Mouse (Mus musculus) forebrain, embryonic 16.5 days (tissue): ENCODE data around the gene Aatk. TPM values are rescaled to one million over a fixed set of nuclear protein-coding genes. Genes with fewer than 3 reads are reported as not detected.

Source experiments
- ATAC-seq: fragments of 200-750 bp; cut with Nextera tagmentation; 2 replicates; pipeline ENCODE4 v1.8.0; 2017; ENCODE audit warnings: mild to moderate bottlenecking, moderate library complexity
- H3K27ac ChIP-seq: fragments of 300-500 bp; sonication (generic); 2 replicates; pipeline ENCODE4 v1.5.1; 2014; ENCODE audit warnings: low read length, control low read depth
- H3K27me3 ChIP-seq: fragments of 300-500 bp; sonication (generic); replicated peaks from 2 replicates; pipeline ENCODE4 v1.6.1; 2014; ENCODE audit warnings: low read length; ENCODE audit not compliant: control insufficient read depth, insufficient read depth
- H3K36me3 ChIP-seq: fragments of 300-500 bp; sonication (generic); 2 replicates; pipeline ENCODE4 v1.6.1; 2014; ENCODE audit not compliant: control insufficient read depth, insufficient read depth
- H3K4me1 ChIP-seq: fragments of 300-500 bp; sonication (generic); replicated peaks from 2 replicates; pipeline ENCODE4 v1.6.1; 2014; ENCODE audit warnings: low read length; ENCODE audit not compliant: control insufficient read depth, insufficient read depth
- H3K4me2 ChIP-seq: fragments of 300-500 bp; sonication (generic); 2 replicates; pipeline ENCODE4 v1.6.1; 2014; ENCODE audit warnings: mild to moderate bottlenecking, low read length, control low read depth
- H3K4me3 ChIP-seq: fragments of 300-500 bp; sonication (generic); replicated peaks from 2 replicates; pipeline ENCODE4 v1.5.1; 2014; ENCODE audit warnings: mild to moderate bottlenecking, low read length, control low read depth
- H3K9ac ChIP-seq: fragments of 300-500 bp; sonication (generic); replicated peaks from 2 replicates; pipeline ENCODE4 v1.6.1; 2014; ENCODE audit warnings: low read depth, low read length, control low read depth
- H3K9me3 ChIP-seq: fragments of 300-500 bp; sonication (generic); 2 replicates; pipeline ENCODE4 v1.6.1; 2016; ENCODE audit warnings: low read length; ENCODE audit not compliant: control insufficient read depth
- WGBS: fragments of 180-500 bp; shearing (Covaris S2); extraction: QIAGEN DNeasy Blood & Tissue Kit; methylation state at CpG from one replicate; pipeline ENCODE4 v1.1.7; 2014; 5-methylcytosine and 5-hydroxymethylcytosine counted together
- polyA plus RNA-seq: library from polyadenylated mRNA; unstranded; fragments of >200 nt; fragmentation: Nextera tagmentation; extraction: Ambion mirVana; gene quantifications from 2 replicates; pipeline ENCODE4 v1.2.1, GENCODE M21; 2015

Gene Aatk
- polyA plus RNA-seq, 1 experiment from 2014 or later: 28.1 TPM

DNA sequence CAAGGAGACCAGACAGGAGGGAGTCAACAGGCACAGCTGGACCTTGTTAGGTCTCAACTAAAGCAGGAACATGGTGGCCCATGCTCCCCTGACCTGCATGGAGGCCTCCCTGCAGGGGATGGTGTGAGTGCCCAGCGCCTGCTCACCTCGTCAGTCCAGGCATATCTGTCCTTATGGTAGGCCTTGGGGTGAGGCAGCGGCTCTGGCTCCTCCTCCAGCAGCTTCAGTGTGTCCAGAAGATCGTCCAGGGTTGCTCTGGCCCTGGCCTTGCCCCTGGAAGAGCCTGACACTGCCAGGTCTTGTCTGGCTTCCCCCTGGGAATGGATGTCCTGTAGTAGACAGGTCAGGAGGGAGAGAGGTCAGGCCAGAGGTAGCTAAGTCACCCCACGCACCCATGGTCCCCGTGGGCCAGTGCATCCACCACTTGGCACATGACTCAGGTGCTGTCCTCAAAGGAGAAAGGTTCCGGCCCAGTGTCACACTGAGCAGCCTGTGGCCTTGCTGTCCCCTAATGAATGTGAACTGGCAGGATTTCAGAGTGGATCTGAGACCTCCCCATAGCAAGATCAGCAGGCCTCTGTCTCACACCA lies 24.9 kb upstream of the Aatk start:
- peaks cover 21% of the 10 kb centered on the region for H3K36me3 ChIP-seq
- no peaks in the 10 kb centered on the region for H3K27me3 ChIP-seq
- no peaks in the 10 kb centered on the region for H3K9me3 ChIP-seq
- H3K9ac ChIP-seq: no peak overlapping the region
- no peak overlapping the region for H3K4me2 ChIP-seq
- no peak for ATAC-seq
- no peak overlapping the region for H3K4me3 ChIP-seq
- no peaks in the 10 kb centered on the region for H3K4me1 ChIP-seq
- WGBS: 89% methylated on average over 7 of the region's 7 CpGs
- H3K27ac ChIP-seq: no peak overlapping the region

DNA sequence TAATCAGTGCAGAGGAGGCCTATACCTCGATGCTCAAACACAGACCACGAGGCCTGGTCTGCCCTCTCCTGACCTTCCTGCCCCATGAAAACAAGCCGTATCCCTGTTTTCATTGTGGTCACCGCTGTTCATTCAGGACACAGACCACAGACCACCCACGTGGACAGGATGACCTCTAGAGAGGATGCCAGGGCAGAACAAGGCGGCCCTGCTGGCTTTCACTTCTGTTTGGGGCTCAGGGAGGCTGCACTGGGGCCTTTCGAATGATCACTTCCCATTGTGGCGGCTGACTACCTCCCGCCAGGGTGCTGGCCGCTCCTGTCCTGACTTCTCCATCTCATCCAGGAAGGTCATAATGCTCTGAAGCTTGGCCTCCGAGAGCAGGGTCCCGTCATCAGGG lies 24.1 kb upstream of the Aatk start:
- Histone ChIP-seq H3K4me2 (no peak overlapping the region), H3K27ac (no peak overlapping the region), H3K9me3 (no peaks in the 10 kb centered on the region), H3K36me3 (peaks cover 17% of the 10 kb centered on the region), H3K27me3 (no peaks in the 10 kb centered on the region), H3K9ac (no peak overlapping the region), H3K4me3 (no peak overlapping the region), H3K4me1 (no peaks in the 10 kb centered on the region)
- no peak for ATAC-seq
- WGBS: 69% methylated on average over 12 of the region's 12 CpGs

DNA sequence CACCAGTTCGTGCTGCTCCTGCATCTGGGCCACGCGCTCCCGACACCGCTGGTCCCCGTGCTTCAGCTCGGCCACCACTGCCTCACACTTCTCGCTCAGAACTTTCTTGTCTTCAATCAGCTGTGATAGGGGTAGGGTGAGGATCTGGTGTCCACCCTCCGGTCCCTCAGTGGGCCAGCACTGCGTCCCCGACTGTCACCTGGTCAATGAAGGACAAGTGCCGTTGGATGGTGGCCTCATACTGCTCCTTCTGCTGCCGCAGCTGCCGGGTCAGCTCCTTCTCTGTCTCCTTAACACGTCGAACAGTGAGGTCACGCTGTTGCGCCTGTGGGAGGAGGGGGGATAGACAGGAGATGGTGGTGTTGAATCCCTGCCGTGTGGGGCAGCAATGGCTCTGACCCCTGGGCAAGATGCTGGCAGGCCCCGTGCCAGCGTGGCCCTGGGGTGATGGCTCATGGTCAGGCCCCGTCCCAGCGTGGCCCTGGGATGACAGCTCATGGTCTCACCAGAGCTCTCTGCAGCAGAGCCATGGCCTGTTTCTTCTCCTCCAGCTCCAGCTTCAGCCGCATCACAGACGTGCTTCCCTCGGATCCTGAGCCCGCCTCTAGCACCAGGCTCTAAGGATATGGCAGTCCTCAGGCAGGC lies 23.4 kb upstream of the Aatk start:
- ATAC-seq: no peak
- H3K9me3 ChIP-seq: no peaks in the 10 kb centered on the region
- no peak overlapping the region for H3K4me3 ChIP-seq
- peaks cover 14% of the 10 kb centered on the region for H3K36me3 ChIP-seq
- H3K27ac ChIP-seq: no peak overlapping the region
- no peak overlapping the region for H3K4me2 ChIP-seq
- H3K9ac ChIP-seq: no peak overlapping the region
- 91% methylated on average over 27 of the region's 27 CpGs for WGBS
- H3K4me1 ChIP-seq: no peaks in the 10 kb centered on the region
- no peaks in the 10 kb centered on the region for H3K27me3 ChIP-seq

DNA sequence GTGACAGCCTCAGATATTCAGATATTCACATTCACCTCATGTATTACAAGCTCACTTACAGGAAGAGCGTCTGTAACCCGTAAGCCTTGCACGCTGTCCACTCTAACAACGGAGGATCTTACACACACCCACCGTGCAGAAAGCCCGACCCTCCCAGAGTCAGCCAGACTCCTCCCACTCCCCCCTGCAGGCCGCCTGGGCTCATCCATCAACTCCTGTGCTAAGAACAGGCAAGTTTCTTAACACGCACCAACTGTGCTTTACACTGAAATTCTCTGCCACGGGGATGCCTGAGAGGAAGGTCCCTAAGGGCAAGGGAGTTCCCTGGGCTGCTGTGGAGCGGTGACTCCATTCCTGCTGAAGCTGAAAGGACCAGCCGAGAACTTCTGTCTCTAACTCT lies 22.3 kb upstream of the Aatk start:
- Histone ChIP-seq H3K9me3 (no peaks in the 10 kb centered on the region), H3K27ac (no peak overlapping the region), H3K4me1 (no peaks in the 10 kb centered on the region), H3K4me2 (no peak overlapping the region), H3K36me3 (peaks cover 14% of the 10 kb centered on the region), H3K27me3 (no peaks in the 10 kb centered on the region), H3K4me3 (no peak overlapping the region), H3K9ac (no peak overlapping the region)
- WGBS: 61% methylated on average over 11 of the region's 11 CpGs
- no peak for ATAC-seq

DNA sequence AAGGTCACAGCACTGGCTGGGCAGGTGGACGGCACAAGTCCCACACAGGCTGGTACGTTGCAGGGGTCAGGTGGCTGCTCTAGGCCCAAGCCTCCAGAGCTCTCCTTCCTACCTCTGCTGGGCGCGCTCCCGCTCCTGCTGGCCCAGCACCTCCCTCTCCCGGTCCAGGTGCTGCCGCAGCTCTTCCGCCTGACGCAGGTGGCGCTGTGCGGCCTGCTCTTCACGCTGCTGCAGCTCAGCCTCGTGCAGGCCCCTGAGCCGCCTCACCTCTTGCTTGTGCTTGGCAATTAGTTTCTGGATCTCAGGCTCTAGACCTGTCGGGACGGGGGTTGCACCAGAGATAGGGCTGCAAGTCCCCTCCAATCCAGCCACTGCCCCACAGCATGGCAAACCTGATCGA lies 20.9 kb upstream of the Aatk start:
- Histone ChIP-seq H3K9ac (no peak overlapping the region), H3K27me3 (no peaks in the 10 kb centered on the region), H3K36me3 (peaks cover 12% of the 10 kb centered on the region), H3K4me2 (no peak overlapping the region), H3K4me3 (no peak overlapping the region), H3K9me3 (no peaks in the 10 kb centered on the region), H3K4me1 (no peaks in the 10 kb centered on the region), H3K27ac (no peak overlapping the region)
- no peak for ATAC-seq
- 51% methylated on average over 17 of the region's 17 CpGs for WGBS

DNA sequence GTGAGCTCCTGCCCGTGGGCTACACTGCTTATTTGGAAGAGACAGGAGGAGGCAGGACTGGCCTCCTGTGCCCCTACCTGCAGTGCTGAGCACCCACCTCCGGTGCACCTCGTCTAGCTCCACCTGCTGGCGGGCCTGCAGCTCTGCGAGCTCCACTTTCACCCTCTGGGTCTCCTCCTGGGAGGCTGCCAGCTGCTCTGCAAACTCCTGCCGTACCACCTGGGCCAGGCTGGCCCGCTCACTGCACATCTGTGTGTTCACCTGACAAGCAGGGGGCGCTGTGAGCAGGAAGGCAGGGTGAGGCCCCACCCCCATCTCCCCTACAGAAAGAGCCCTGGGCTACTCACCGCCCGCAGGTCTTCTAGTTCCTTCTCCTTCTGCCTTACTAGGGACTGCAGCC lies 18.3 kb upstream of the Aatk start:
- H3K27me3 ChIP-seq: no peaks in the 10 kb centered on the region
- no peaks in the 10 kb centered on the region for H3K9me3 ChIP-seq
- H3K36me3 ChIP-seq: peaks cover 8% of the 10 kb centered on the region; the same call in 1 of the 2 replicates
- no peaks in the 10 kb centered on the region for H3K4me1 ChIP-seq
- no peak overlapping the region for H3K4me2 ChIP-seq
- ATAC-seq: no peak
- H3K9ac ChIP-seq: no peak overlapping the region
- no peak overlapping the region for H3K4me3 ChIP-seq
- H3K27ac ChIP-seq: no peak overlapping the region
- WGBS: 23% methylated on average over 9 of the region's 10 CpGs

DNA sequence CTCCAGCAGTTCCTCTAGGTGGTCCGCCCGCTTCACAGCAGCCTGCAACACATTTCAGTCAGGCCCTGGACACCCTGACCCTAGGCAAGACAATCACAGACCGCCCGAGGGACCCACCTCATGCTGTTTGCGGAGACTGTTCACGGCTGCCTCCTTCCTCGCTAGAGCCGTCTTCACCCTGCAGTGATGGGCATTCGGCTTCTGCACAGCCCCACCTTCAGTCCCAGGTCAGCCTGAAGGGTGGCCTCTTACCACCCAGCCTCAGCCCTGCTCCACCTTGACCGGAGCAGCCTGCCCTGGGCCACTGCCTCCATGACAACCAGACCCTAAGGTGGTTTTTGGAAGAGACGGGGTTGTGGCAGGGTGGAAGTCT lies 17.7 kb upstream of the Aatk start:
- Histone ChIP-seq H3K9me3 (no peaks in the 10 kb centered on the region), H3K4me2 (no peak overlapping the region), H3K4me1 (no peaks in the 10 kb centered on the region), H3K36me3 (peaks cover 7% of the 10 kb centered on the region; the same call in 1 of the 2 replicates), H3K9ac (no peak overlapping the region), H3K27ac (no peak overlapping the region), H3K27me3 (no peaks in the 10 kb centered on the region), H3K4me3 (no peak overlapping the region)
- ATAC-seq: no peak
- 91% methylated on average over 11 of the region's 11 CpGs for WGBS

DNA sequence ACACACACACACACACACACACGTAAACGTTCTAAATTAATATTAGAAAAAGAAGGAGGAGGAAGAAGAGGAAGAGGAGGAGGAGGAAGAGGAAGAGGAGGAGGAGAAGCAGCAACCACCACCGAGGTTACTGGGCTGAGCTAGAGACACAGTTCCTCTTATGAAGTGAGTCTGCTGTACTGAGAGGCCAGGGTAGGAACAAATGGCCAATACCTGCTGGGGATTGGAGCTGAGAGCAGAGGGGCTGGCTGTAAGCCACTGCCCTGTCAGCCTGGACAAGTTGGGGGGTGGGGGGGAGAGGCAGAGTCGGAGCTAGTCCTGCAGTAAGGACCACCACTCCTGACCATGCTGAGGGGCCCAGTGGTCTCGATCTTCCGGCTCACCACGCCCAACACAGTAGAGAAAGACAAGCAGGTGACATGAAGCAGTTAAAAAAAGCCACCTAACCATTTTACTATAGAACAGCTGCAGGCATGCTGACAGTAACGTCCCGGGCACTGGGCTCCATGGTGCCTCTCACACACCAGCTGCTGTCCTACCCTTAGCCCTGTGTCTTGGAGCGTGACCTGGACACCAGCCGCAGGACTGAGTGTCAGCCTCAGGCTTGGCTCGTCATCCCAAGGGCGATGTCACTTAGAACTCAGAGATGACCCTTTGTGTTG lies 17.2 kb upstream of the Aatk start:
- H3K9me3 ChIP-seq: no peaks in the 10 kb centered on the region
- no peak overlapping the region for H3K4me3 ChIP-seq
- H3K27me3 ChIP-seq: no peaks in the 10 kb centered on the region
- H3K9ac ChIP-seq: no peak overlapping the region
- H3K4me1 ChIP-seq: no peaks in the 10 kb centered on the region
- ATAC-seq: no peak
- no peak overlapping the region for H3K4me2 ChIP-seq
- 89% methylated on average over 13 of the region's 13 CpGs for WGBS
- H3K36me3 ChIP-seq: peaks cover 5% of the 10 kb centered on the region; the same call in 1 of the 2 replicates
- no peak overlapping the region for H3K27ac ChIP-seq

DNA sequence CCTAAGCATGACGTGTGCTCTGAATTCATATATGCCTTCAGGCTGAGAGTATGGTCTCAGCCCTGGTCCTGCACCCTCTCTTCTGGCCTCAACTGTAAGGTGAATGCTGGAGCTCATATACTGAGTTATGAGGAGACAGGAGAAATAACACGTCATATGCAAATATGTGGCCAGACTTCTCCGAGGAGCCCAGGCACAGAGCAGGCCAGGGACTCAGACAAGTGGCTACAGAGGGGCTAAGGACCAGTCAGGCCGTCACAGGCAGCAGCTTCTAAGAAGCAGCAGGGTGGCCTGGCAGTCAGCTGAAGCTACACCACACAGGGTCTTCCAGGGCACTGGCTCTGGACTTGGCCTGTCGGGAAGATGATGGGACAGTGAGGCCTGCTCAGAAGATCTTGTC lies 16.4 kb upstream of the Aatk start:
- Histone ChIP-seq H3K36me3 (peaks cover 4% of the 10 kb centered on the region; the same call in 1 of the 2 replicates), H3K27me3 (no peaks in the 10 kb centered on the region), H3K4me3 (no peak overlapping the region), H3K9ac (no peak overlapping the region), H3K27ac (no peak overlapping the region), H3K4me1 (no peaks in the 10 kb centered on the region), H3K9me3 (no peaks in the 10 kb centered on the region), H3K4me2 (no peak overlapping the region)
- ATAC-seq: no peak
- WGBS: 90% methylated on average over 5 of the region's 5 CpGs
